Mouse (Mus musculus): ENCODE measurements around the gene Klhl26. TPM values are rescaled to one million over a fixed set of nuclear protein-coding genes. Genes with fewer than 3 reads are reported as not detected.

Gene Klhl26
- total RNA-seq, 4 experiments from 2014 or later, result 39.1 to 42.8 (median 40.4) TPM

GRCm38 (mm10) chr8:70477269-70477982, 658 bp upstream of the Klhl26 start:
- no peak for DNase-seq (ENCODE audit: low spot score in 2 of 2)

GRCm38 (mm10) chr8:70471856-70472255, 4.9 kb downstream of the Klhl26 start:
- DNase-seq (ENCODE audit: low spot score in 2 of 2), result no peak

GRCm38 (mm10) chr8:70469938-70470337, 6.8 kb downstream of the Klhl26 start:
- no peak for DNase-seq (ENCODE audit: low spot score in 2 of 2)

GRCm38 (mm10) chr8:70469295-70469916, 7.4 kb downstream of the Klhl26 start:
- no peak for DNase-seq (ENCODE audit: low spot score in 2 of 2)

GRCm38 (mm10) chr8:70468733-70469132, 8.0 kb downstream of the Klhl26 start:
- no peak for DNase-seq (ENCODE audit: low spot score in 2 of 2)

GRCm38 (mm10) chr8:70467907-70468306, 8.9 kb downstream of the Klhl26 start:
- no peak for DNase-seq (ENCODE audit: low spot score in 2 of 2)

GRCm38 (mm10) chr8:70467229-70467725, 9.5 kb downstream of the Klhl26 start:
- DNase-seq (ENCODE audit: low spot score in 2 of 2), result no peak

- DNase-seq (ENCODE audit: low spot score in 2 of 2), result no peak
Measured at GRCm38 (mm10) chr8:70466771-70467170, 10.0 kb downstream of the Klhl26 start.

- DNase-seq (ENCODE audit: low spot score in 2 of 2), result no peak
Measured at GRCm38 (mm10) chr8:70466305-70466704, 10.5 kb downstream of the Klhl26 start.

GRCm38 (mm10) chr8:70465701-70466100, 11.1 kb downstream of the Klhl26 start:
- DNase-seq (ENCODE audit: low spot score in 2 of 2), result no peak

GRCm38 (mm10) chr8:70464162-70464561, 12.6 kb downstream of the Klhl26 start:
- DNase-seq (ENCODE audit: low spot score in 2 of 2), result no peak

- peak in 1 of 2 experiments; percentile 83 for DNase-seq (ENCODE audit: low spot score in 2 of 2)
Measured at GRCm38 (mm10) chr8:70463306-70463705, 13.5 kb downstream of the Klhl26 start.

GRCm38 (mm10) chr8:70462516-70462813, 14.3 kb downstream of the Klhl26 start:
- no peak for DNase-seq (ENCODE audit: low spot score in 2 of 2)

GRCm38 (mm10) chr8:70461765-70462515, 14.8 kb downstream of the Klhl26 start:
- DNase-seq (ENCODE audit: low spot score in 2 of 2), result no peak

- DNase-seq (ENCODE audit: low spot score in 2 of 2), result no peak
Measured at GRCm38 (mm10) chr8:70460606-70461005, 16.2 kb downstream of the Klhl26 start.

- DNase-seq (ENCODE audit: low spot score in 2 of 2), result no peak
Measured at GRCm38 (mm10) chr8:70460199-70460598, 16.6 kb downstream of the Klhl26 start.

GRCm38 (mm10) chr8:70459636-70460035, 17.1 kb downstream of the Klhl26 start:
- no peak for DNase-seq (ENCODE audit: low spot score in 2 of 2)

GRCm38 (mm10) chr8:70458462-70458861, 18.3 kb downstream of the Klhl26 start:
- no peak for DNase-seq (ENCODE audit: low spot score in 2 of 2)

- no peak for DNase-seq (ENCODE audit: low spot score in 2 of 2)
Measured at GRCm38 (mm10) chr8:70457882-70458281, 18.9 kb downstream of the Klhl26 start.

- no peak for DNase-seq (ENCODE audit: low spot score in 2 of 2)
Measured at GRCm38 (mm10) chr8:70456996-70457395, 19.8 kb downstream of the Klhl26 start.

- DNase-seq (ENCODE audit: low spot score in 2 of 2), result peak in 1 of 2 experiments; percentile 72
Measured at GRCm38 (mm10) chr8:70453852-70454251, 22.9 kb downstream of the Klhl26 start.
